Mouse (Mus musculus) left cerebral cortex, postnatal 36 days (tissue): ENCODE data around the gene Ctsg. TPM values are rescaled to one million over a fixed set of nuclear protein-coding genes. Genes with fewer than 3 reads are reported as not detected.
"Not testable (repeated sequence)": the region's sequence is repeated elsewhere in the genome, so short reads cannot be mapped to it uniquely, and the experiment has no call there.

Source experiments
- DNase-seq, 2 experiments: peaks; one replicate each; pipeline ENCODE4 v3.0.0; 2021 to 2022; ENCODE audit warnings: low spot score in 2 of 2, mixed read lengths in 1 of 2
- intact Hi-C: fragments of 180-260 bp; cut with DNase I; formaldehyde crosslinking; loops from one replicate; pipeline ENCODE4 v1.15.1; 2025
- total RNA-seq, 2 experiments: library from RNA; stranded (reverse); gene quantifications; 2 replicates each; pipeline ENCODE4 v1.2.3; 2021

Ctsg gene
- not detected for total RNA-seq

DNA sequence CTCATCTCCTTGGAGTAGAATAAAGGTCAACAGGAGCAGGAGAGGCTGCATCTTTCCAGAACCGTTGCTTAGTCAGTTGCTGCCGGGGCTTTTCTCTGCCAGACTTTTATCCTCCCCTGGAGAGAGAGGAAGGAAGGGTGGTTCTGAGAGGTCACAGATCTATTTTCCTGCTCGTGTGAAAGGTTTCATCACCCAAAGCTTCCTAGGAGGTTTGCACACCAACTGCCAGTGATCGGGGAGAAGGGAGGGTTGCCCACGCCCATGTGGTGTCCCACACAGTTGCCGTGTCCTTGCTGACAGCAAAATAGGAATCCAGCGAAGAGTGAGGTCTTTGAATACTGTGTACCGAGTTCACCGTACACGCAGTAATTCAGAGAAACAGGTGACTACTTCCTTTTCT, at the start of gene Ctsg:
Gene Ctsg (minus strand): TSS at position 189 of the 400 bp plus-strand sequence.
- intact Hi-C loops = no loop called here
- DNase-seq = no peak

DNA sequence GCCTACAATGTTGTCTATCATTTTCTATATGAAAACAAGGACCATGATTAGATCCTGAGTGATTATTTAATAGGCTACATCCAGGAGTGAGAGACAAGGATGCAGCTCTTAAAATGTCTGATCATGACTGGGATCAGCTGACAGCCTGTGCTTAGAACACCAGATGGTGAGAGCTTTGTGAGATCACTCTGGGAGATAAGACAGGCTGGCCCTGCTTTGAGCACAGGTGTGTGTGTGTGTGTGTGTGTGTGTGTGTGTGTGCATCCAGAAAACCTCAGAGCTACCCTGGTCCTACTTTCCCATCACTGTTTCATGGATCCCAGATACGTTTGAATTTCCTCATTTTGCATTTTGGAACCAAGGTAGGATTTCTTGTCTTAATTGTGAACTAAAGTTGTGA, 31.3 kb upstream of the Ctsg start:
- intact Hi-C loops, DNase-seq: not testable (repeated sequence)

- intact Hi-C loops, DNase-seq: not testable (repeated sequence)
Measured at GRCm38 (mm10) chr14:56132508-56132907, 30.1 kb upstream of the Ctsg start, which contains the start of gene Gzmd. TSS of gene Gzmd (minus strand) at chr14:56132608.

DNA sequence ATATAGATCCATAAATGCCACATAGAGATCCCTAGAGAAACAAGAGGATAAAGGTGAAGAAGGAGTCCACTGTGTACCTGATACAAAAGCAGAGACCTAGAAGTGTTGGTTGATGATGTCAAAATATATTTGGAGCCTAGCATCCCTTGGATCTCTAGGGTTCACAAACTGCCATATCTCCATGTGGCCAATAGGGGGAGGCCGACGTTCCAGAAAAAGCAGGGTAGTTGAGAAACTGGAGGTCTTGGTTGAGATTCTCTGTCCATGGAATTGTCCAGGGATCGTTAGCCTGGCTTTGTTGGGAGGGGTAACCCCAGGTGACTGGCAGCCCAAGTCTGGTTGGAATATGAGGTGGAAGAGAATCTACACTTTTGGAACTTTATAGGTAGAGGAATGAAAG, 26.0 kb upstream of the Ctsg start:
- intact Hi-C loops = no loop called here
- no peak for DNase-seq

- no peak for DNase-seq
- intact Hi-C loops = no loop called here
Measured at GRCm38 (mm10) chr14:56123516-56123915, 21.1 kb upstream of the Ctsg start.

DNA sequence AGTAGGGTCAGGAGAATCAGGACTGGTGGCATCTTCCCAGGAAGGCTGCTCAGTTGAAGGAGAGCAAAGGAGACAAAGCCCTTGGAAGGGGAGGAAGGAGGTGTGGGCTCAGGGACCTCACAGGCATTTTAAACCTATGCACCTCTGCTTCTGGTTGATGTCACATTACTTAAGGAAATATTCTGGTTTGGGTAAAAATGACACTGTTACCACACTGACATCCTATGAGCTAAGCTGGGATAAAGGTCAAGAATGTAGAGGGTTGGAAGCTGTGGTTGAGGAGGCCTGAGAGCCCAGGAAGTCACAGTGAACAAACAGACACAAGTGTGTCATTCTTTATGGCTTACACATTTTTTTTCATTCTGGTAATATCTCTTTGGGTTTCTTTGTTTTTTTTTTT, 18.2 kb upstream of the Ctsg start, which contains the start of gene Gzme:
Gene Gzme (minus strand): TSS at position 101 of the 400 bp plus-strand sequence.
- no peak for DNase-seq
- intact Hi-C loops = no loop called here

DNA sequence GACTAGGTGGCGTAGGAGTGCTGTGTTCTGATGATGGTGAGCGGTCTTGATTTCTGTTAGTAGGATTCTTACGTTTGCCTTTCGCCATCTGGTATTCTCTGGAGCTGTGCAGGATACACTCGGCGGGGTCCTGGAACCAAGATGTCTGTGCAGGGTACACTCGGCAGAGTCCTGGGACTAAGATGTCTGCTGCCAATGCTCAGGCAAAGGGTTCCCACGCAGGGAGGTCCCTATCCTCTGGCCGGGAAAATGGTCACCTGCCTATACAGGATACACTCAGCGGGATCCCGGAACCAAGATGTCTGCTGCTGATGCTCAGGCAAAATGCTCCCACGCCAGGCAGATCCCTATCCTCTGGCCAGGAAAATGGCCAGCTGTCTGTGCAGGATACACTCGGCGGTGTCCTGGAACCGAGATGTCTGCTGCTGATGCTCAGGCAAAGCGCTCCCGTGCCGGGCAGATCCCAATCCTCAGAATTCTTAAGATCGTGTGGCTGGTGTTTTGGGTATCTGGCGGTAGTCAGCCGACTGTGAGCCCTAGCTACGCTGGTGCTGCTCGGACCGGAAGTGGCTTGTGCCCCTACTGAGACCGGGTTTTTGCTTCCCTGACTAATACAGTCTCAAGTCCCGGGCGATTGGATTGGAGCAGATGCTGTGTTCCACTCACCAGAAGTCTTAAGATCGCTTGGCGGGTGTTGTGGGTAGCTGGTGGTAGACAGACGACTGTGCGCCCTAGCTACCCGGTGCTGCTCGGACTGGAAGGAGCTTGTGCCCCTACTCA, 13.3 kb upstream of the Ctsg start:
- DNase-seq, intact Hi-C loops: not testable (repeated sequence)

DNA sequence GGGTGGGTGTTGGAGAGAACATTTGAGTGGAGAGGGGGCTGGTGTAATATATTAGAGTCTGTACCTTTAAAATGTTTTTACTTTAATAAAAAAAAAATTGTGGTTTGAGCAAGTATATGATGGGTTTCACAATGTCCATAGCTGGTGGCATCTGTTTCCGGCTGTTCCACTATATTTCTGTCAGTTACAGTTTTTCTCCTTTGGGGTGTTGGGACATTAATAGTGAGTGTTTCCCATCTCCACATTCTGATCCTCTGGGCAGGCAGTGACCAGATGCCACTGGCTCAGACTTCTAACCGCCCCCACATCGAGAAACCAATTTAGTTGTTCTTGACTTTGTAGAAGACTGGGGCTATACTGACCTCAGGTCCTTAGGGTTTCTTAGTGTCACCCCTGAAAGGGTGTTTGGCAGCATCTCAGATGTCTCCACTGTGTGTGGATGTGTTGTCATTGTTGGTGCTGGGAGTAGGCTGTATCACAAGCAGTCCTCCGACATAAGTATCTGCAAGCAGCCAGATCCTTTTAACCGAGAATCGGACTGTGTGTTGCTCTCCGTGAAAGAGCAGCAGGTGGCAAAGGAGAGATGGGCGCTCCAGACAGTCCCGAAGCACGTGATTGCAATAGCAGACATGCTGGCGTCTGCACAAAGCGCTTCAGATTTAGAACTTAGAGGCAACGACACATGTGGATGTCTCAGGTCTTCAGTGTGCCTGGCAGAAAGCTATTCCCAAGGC, 3.2 kb upstream of the Ctsg start:
- intact Hi-C loops = no loop called here
- DNase-seq = no peak

- DNase-seq = no peak
- intact Hi-C loops = no loop called here
Measured at GRCm38 (mm10) chr14:56105016-56105415, 2.6 kb upstream of the Ctsg start.

DNA sequence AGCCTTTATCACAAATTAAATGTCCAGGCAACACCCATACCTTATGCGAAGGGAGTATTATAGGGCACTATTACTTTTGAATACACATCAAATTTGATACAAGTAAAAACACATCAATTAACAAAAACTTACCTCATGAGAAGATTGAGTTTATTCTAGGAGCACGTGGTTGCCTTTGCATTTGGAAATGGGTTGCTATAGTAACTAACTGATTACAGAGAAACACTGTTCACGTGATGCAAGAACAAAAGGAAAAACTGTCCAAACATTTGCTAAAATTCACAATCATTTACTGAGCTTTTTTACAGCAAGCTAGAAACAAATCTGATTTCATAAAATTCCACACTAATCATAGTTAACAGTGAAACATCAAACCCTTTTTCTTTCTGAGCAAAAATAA, 1.1 kb upstream of the Ctsg start:
- intact Hi-C loops = no loop called here
- no peak for DNase-seq

GRCm38 (mm10) chr14:56098940-56099339, 3.4 kb downstream of the Ctsg start:
- intact Hi-C loops = no loop called here
- no peak for DNase-seq

DNA sequence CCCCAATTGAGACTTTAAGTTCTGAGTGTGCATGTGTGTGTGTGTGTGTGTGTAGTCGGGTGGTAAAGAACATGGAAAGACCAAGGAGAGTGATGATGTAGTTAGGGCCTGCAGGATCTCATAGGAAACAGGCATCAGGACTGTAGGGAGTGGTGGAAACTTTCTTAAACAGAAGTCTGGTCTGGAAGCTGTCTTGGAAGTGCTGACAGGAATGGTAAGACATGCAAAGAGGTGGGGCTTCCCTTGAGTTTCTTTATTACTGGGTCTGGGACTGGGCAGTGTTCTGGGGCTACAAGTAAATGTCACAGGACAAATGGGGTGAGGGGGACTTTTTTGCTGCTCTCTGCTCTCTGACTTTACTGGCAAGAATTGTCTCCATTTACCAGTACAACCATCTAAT, 4.8 kb downstream of the Ctsg start:
- intact Hi-C loops = no loop called here
- DNase-seq = no peak

DNA sequence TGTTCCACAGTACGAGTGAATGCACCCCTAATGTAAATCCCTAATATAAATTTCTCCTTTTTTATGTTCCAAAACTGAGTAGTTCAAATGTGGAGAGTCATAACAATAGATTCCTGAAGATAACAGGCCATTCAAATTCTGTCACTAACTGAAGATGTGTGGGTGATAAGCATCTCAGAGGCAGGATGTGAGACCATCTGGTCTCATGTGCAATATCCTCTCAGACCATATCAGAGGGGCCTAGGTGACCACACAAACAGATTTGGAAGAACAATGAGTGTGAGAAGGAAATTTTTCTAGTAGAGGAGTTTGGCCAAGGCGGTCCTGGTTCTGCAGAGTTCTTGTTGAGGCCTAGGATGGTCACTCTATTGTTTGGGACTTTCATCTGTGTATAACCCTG, 9.0 kb downstream of the Ctsg start:
- no peak for DNase-seq
- intact Hi-C loops = no loop called here

DNA sequence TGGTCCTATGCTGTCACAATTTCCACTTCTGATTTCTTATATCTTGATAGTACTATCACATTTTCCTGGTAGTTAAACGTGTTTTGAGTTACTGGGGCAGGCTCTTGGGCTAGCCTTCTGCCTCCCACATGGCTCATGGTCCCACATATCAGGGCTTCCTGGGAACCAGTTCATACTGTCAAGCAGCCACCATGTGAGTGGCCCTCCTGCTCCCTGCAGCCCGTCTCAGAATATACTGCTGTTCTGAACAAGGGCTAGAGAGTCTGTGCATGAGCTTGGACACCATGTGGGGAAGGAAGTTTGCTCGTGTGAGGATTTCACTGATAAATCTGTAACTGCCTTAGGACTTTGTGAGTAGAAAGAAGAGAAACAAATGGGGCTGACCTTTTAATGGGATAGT, 15.7 kb downstream of the Ctsg start:
- intact Hi-C loops = no loop called here
- DNase-seq = no peak

DNA sequence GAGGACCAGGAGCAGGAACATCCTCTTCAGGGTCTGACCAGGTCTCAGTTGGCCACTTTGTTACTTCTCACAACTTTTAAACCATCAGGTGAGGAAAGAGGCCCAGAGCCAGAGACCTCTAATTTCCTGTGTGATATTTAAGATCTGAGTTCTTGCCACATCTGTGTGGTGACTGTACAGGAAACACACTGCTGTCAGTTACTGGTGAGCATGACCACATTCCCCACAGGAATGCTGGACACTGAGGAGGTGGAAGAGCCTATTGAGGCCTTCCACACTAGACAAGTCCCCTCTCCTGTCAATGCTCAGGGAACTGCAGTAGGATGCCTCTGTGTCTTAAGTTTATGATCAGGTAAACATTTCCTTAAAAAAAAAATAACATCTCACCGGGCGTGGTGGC, 17.2 kb downstream of the Ctsg start, which contains the start of gene Mcpt8:
Gene Mcpt8 (minus strand): TSS at position 107 of the 400 bp plus-strand sequence.
- intact Hi-C loops = no loop called here
- no peak for DNase-seq

- intact Hi-C loops = no loop called here
- no peak for DNase-seq
Measured at GRCm38 (mm10) chr14:56082016-56082415, 20.4 kb downstream of the Ctsg start.

DNA sequence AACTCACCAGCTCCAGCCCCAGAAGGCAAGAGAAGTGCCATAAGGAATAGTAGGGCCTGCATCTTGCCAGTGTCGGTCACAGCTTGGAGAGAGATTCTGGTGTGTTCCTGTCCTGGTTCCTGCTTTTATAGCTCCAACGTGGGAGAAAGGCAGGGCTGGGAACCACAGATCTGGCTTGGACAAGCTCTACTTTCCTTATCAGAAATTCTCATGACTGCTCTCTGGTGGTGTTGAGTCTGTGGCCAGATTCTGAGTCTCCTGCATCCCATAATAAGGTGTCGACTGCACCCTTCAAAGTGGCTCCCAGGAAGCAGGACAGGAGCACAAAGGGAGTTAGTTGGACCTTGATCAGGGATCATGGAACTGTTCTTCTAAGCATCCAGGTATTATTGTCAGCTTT, 40.2 kb downstream of the Ctsg start, which contains the start of gene Mcpt4:
Gene Mcpt4 (minus strand): TSS at position 101 of the 400 bp plus-strand sequence.
- intact Hi-C loops, DNase-seq: not testable (repeated sequence)

DNA sequence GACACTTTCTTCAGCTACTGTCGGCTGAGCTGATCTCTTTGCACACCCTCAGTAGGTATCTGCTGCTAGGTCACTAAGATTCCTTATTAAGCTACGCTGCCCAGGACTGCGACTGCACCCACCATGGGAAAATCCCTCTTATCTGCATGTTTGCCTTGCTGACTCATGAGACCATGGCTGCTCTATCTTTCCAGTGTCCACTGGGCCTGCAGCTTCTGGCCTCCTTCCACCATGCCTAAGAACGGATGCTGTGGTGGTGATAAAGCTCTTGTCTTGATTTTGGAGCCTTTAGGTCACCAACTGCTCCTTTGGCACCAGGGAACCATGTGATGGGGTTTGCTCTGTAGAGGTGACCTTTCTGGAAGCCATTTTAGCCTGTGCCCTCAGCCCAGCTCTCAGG, 44.7 kb downstream of the Ctsg start:
- DNase-seq = no peak
- intact Hi-C loops = no loop called here

DNA sequence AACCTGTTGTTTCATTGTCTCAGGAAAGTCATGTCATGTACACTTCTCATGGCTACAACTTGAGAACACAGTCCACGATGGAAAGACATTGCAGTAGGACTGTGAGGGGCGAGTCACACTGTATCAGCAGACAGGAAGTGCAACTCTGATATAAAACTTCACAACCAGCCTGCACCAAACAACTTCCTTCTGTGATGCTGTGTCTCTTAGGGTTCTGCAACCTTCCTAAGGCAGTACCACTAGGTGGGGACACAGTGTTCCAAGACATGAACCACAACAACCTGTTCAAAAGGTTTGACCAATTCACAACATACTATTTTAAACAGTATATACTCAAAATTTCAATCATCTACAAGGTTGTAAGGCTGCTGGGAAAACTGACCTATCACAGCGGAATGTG, 47.0 kb downstream of the Ctsg start:
- DNase-seq = no peak
- intact Hi-C loops = no loop called here
